Mouse (Mus musculus) lung, postnatal 14 days (tissue): ENCODE data around the gene Enc1.

Experiments used
- DNase-seq: peaks from one replicate; pipeline ENCODE4 v3.0.0; 2021

The Enc1 gene

GRCm38 (mm10) chr13:97295101-97295852 lies 54.4 kb downstream of the Enc1 start:
- peak; percentile 64 for DNase-seq

DNA sequence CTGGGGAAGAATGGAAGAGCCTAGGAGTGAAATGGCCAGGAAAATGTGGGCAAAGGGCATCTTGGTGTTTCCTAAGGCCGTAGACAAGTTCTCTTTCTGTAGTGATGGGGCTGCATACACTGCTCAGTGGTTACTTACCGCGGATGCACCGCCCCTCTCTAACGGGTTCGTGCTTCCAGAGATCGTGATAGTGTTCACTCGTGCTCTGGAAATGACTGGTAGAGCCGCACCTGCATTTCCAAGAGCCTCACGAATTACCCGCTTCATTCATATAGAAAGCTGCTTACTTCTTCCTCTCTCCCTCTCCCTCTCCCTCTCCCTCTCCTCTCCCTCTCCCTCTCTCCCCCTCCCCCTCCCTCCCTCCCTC lies 54.9 kb downstream of the Enc1 start:
- no peak for DNase-seq

- no peak for DNase-seq
These were observed 55.4 kb downstream of the Enc1 start for GRCm38 (mm10) chr13:97296281-97296680.

- no peak for DNase-seq
These were observed 55.9 kb downstream of the Enc1 start for GRCm38 (mm10) chr13:97296757-97297156.

DNA sequence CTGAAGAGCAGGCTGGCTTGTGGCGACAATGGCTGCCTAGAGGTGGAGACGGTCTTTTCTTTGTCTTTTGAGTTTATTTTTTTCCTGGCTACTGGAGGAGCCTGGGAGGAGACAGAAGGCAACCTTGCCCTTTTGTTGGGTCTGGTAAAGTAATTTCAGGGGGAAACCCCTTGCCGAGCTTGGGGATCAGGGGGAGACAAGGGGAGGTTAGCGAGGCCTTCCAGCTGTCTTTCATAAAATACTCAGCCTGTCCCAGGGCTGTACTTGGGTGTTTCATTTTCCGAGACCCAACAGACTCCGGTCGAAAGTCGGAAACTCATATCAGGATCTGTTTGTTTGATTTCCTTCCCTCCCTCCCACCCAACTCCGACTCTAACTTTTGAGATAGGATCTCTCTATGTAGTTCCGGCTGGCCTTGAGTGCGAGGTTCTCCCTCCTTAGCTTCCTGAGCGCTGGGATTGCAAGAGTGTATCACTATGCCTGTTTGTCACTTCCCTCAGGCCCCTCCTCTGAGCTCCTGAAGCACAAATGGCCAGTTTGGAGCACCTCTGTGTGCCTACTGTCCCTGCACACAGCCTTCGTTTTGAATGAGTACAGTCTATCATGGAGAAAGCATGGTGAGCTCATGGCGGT lies 56.6 kb downstream of the Enc1 start:
- DNase-seq = no peak

GRCm38 (mm10) chr13:97298896-97299295 lies 58.0 kb downstream of the Enc1 start:
- no peak for DNase-seq

- DNase-seq = no peak
These were observed 59.3 kb downstream of the Enc1 start for GRCm38 (mm10) chr13:97299877-97300873.
